Mouse (Mus musculus) forelimb bud, embryonic 11.5 days (tissue): ENCODE results near the gene Pde1a.

Experiments
- DNase-seq: peaks from one replicate; pipeline ENCODE4 v3.0.0-alpha.2; 2012; ENCODE audit warnings: low read depth, low spot score

The Pde1a gene

GRCm38 (mm10) chr2:80046751-80047513 lies 82.3 kb downstream of the Pde1a start:
- DNase-seq, result no peak

GRCm38 (mm10) chr2:80038642-80039445 lies 90.4 kb downstream of the Pde1a start:
- DNase-seq, result no peak

DNA sequence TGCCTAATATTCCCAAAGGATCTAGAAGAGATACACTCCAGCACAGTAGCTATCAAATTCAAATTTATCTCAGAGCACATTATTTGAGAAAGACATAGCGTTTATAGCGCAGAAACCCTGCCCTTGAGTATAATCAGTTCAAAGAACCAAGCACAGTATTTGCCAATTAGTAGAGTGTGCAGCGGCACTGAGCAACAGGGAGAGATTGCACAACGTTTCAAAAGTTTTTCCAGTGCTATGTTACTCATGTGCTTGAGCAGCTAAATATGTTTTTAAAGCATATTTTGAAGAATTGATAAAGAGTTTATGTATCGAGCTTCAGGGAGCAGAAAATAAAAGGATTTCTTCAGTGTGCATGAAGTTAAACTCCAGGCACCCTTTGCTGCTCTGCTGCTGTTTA lies 91.3 kb downstream of the Pde1a start:
- DNase-seq, result no peak

DNA sequence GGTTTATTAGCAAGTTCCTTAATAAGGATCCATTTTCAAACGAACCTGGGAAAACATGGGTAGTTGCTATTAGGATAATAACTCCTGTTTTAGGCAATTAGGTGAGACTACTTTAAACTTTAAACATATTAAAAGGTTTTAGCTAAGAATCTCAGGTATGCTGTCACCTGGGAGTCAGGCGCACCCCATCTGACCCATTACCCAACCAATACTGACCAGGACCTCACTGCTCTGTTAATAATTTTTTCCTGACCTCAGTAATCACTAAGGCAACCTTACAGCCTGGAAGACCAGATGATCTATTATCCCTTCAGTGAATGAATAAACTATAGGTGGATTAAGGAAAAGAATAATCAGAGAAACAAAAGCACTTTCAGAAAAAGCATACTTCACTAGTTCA lies 100.2 kb downstream of the Pde1a start:
- DNase-seq, result no peak

GRCm38 (mm10) chr2:80026053-80026452 lies 103.2 kb downstream of the Pde1a start:
- DNase-seq, result no peak

- no peak for DNase-seq
These were observed 103.7 kb downstream of the Pde1a start for GRCm38 (mm10) chr2:80025597-80025996.

DNA sequence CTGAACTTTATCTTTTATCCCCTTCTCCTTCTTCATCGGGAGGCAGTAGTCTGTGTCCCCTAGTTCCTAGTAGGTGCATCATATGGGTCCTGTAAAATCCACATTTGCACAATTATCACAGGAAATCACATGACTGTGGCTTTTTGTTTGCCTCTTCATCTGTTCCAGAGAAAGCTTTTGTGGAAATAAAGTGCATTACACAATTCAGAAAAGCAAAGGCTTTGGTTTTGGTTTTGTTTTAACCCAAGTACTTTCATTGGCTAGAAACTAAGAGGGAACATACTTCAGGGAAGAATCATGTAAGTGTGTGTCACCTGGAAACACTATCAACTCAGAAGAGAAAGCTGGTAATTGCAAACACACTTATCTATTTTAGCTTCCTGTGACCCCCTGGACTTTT lies 104.2 kb downstream of the Pde1a start:
- no peak for DNase-seq

DNA sequence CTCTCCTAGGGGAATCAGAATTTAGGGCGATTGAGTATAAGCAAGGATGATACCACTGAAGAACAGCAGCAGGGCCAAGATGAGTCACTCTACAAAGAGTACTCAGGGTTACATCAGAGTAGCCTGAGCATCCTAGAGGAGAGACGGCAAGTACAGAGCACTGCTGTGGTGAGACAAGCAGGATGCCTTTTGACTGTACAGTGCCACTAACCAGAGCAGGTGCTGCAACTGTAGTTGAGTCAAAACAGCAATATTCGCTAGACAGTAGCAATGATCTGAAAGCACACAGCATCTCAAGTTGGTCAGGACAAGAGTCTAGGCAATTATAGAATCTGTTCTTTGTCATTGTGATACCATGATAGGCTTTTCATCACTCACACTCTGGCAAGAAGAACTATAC lies 115.1 kb downstream of the Pde1a start:
- no peak for DNase-seq

DNA sequence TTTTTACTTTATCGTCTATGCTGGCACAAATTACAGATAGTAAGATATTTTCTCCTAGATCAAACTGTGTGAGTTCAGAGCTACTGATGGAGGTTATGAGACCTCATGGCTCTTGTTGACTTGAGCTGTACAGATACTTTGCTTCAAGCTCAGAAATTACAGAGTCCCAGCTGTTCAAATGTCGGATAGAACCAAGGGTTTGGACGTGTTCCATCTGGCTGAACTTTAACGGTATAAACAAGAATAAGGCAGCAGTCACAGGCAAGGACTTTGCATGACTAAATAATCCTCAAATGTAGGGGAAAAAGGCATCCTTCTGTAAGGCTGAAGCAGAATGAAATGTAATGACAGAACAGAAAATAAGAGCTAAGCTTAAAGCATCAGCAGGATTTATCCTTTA lies 116.2 kb downstream of the Pde1a start:
- DNase-seq, result no peak

DNA sequence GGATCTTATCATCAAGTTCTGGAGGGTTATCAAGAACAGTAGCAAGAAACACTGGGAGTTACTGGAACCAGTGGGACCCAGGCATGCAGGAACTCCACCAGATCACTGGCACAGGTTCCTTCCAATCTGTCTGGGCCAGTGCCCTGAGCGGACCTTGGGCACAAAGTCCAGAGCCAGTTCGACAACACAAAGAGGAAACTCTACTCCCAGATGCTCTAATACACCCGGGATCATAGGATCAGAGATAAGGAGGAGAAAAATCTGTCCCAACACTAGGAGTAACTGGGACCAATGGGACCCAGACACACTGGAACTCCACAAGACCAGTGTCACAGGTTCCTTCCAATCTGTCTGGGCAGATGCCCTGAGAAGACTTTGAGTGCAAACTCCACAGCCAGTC lies 130.1 kb downstream of the Pde1a start:
- DNase-seq, result no peak

DNA sequence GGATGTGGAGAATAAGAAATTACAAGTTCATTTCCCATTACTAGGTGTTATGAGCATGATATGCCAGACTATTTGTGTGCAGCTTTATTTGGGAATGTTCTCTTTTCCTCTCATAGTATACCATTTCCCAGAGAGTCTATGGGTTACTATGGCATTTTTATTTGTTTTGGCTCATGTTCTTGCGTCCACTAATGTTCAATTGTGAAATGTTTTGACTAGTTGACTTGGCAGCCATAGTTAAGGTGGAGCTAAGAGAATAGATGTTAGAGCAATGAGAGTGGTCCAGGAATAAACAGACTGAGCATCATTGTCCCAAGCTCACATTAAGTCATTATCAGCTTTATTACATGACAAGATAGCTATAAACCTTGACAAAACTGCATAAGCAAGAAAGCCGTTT lies 130.8 kb downstream of the Pde1a start:
- no peak for DNase-seq

- no peak for DNase-seq
These were observed 137.6 kb downstream of the Pde1a start for GRCm38 (mm10) chr2:79991642-79992041.

- no peak for DNase-seq
These were observed 145.5 kb downstream of the Pde1a start for GRCm38 (mm10) chr2:79983778-79984177.

DNA sequence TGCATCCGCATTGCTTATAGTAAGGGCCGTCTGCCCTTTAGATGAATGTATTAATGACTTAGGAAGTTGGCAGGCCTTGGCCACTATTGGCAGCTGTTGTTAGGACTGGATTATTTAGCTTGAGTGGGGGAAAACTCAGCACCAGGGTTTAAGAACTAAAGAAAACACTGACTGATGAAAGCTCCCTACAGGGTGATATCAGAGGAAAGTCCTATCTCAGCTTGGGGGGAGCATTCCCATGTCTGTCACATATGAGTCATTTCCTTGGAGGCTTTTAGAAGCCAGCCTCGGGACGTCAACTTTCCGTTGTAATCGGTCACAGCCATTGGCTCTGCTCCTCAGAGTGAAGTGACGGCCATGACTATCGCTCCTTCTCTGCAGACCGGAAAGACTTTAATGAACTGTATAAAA lies 146.0 kb downstream of the Pde1a start:
- no peak for DNase-seq

GRCm38 (mm10) chr2:79981781-79982180 lies 147.5 kb downstream of the Pde1a start:
- DNase-seq, result no peak

DNA sequence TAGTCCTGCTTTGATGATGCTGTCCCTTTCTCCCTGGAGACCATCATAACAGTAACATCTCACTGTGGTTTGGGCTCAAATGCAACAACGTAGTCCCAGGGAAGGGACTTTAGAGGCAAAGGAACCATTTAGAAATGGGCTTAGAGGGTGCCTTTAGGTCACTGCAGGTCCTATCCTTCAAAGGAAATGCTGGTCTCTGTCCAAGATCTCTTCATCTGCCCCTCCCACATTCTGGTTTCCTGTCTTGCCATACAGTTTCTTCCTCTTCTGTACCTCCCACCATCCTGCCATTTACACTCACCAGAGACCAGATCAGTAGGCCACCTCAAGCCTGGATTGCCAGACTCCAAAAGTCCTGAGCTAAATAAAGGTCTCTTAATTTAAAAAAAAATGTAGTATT lies 150.3 kb downstream of the Pde1a start:
- DNase-seq, result no peak

DNA sequence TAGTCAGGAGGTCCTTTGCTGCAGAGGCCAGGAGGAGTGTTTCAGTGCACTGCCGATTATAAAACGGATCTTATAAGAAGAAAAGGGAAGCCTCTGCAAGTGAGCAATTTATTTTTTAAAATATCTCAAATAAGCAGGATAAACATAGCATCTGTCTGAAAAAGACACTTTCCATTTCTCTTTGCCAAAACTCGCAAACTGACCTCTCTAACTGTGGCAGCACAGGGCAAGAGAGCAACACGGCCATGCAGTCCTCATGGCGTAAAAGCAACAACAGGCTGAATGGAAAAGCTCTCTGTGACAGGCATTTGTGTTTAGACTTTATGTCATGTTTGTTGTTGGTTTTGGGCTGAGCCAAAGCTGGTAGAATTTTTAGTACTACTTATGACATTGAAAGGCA lies 152.0 kb downstream of the Pde1a start:
- DNase-seq, result no peak

DNA sequence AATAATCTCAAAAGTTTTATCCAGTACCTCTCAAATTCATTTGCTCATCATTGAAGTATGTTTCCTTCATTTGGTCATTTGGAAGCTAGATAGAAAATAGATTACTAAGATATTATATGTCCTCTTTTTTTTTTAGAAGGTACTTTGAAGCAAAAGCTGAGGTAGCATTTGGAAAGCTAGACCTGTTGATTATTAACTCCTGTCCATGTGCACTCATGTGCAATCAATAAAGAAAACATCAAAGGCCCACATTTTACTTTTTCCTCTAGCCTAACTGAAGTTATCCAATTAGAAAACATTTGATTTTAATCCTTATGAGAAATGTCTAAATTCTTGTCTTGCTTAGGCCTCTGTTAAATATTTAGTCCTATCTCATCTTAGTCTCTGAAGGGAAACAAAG lies 153.3 kb downstream of the Pde1a start:
- no peak for DNase-seq

DNA sequence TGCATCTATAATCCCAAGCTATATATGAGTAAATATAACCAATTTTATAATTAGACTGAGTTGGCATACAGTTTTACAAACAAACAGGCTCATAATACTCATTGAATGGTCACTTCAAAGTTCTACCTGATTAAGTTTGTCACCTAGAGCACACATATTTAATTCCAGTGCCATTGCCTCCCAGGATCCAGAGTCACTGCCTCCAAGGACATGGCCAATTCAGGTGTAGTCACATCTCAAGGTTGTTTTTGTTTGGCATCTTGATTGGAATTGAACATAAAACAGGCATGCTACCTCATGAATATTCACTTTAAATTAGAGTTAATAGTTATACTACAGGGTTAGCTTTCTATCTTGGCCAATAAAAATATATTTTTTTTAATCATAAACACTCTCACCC lies 157.0 kb downstream of the Pde1a start:
- DNase-seq, result no peak

- no peak for DNase-seq
These were observed 159.7 kb downstream of the Pde1a start for GRCm38 (mm10) chr2:79969594-79969993.

DNA sequence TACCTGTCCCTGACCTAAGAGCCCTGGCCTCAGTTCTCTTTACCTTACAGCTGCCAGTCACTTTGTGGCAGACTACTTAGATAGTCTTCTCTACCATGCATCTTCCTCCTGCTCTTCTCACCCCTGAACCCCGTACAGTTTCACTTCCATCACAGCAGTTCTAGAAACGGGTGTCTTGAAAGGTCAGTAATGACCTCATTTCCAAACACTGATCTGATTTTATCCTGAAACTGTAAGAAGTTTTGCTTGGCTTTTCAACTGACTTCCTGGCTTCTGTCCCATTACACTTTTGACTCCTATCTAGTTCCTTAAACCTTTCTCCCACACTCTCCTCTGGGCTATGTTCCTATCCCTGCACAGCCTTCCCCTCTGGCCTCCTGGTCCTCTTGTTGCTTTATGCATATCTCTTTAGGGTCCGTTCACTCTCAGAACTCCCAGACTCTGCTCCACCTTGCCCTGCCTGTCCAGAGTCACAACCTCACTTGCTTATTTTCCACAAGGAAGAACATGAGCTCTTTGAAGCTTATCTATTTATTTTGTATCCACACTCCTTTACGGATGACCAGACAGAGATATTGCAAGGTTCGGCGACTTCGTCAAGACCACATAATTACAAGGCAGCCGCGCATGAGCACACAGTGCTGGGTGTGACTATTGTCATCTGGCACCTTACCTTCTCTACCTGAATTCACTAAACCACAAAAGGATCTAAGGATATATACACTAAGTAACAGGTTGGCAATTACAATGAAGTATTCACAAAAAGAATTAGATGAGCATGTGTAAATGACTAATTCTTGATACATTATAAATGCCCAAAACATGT lies 162.4 kb downstream of the Pde1a start:
- DNase-seq, result no peak

DNA sequence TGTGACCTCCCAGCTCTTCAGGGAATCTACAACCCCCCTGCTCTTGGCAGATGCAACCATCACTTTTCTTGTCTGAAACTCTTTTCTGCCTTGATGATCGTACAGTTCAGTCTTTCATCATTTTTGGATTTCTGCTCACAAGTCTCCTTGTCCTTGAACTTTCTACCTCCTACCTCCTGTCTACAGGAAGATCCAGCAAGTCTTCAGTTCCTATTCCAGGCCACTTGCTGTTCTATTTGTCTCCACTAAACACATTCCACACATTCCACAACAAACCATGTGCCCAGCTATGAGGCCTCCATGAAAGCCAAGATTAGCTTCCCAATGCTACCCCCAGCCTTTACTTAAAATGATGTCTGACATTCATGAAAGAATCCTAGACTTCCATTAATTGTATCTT lies 163.2 kb downstream of the Pde1a start:
- DNase-seq, result no peak
